Mouse (Mus musculus) liver, adult 2 months (tissue): ENCODE measurements around the gene Copa.

Experiments
- CTCF ChIP-seq: fragments of 200-500 bp; IDR thresholded peaks from 2 replicates; pipeline ENCODE4 v1.5.1; 2011; ENCODE audit warnings: low read depth, low read length, control low read depth
- POLR2A ChIP-seq: fragments of 200-500 bp; IDR thresholded peaks from 2 replicates; pipeline ENCODE4 v1.6.1; 2011; ENCODE audit warnings: low read length, control low read depth; ENCODE audit not compliant: insufficient read depth; ENCODE audit errors: extremely low read depth

- TF ChIP-seq POLR2A, result no peak
- no peak for TF ChIP-seq CTCF
Observed at GRCm38 (mm10) chr1:172162009-172162408, 79.7 kb downstream of the Copa start.
